Mouse (Mus musculus): ENCODE results near the gene Sec13.
"Not testable (repeated sequence)": the region's sequence is repeated elsewhere in the genome, so short reads cannot be mapped to it uniquely, and the experiment has no call there.

Gene Sec13

DNA sequence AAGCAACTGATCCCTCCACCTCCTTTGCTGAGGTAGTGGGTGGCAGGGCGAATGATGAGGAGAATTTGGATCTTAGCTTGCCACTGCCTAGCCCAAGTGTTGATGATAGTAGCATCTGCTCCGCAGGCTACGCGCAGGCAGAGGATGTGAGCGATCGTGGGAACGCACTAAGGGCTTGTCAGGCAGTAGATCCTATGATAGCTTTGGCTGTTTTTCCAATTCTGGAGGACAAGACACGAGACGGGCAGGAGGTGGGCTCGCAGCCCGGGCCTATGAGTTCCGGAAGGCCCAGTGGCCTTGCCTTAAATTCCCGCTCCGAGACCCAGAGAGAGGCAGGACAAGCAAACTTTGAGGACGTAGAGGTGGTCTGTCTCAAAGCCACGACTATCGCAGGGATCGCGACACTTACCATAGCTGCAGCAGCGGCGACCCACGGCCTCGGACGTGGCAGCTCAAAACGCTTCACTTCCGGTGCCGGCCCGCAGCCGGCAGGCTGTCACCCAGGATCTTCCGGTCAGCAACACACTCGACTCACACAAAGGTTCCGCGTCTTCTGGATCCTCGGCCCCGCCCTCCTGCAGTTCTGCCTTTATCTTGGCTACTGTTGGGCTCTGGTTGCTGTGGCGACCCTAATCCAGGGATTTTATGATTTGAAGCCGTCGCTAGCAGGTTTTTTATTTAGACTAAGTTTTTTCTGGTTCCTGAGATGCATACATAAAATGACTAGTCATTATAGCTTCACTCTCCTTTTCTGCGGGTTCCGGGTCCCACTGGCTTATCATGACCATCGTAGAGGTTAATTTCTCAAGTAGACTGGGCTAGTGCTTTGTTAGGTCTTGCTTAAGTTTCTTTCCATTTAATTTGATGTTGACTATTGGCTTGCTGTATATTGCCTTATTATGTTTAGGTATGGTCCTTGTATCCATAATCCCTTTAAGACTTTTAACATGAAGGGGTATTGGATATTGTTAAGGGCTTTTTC, at the start of gene Sec13:
Gene Sec13, minus strand, starts transcription at position 508 of the 982 bp plus-strand sequence.
- peak; percentile 84 for DNase-seq (ENCODE audit: low read depth, low spot score)

DNA sequence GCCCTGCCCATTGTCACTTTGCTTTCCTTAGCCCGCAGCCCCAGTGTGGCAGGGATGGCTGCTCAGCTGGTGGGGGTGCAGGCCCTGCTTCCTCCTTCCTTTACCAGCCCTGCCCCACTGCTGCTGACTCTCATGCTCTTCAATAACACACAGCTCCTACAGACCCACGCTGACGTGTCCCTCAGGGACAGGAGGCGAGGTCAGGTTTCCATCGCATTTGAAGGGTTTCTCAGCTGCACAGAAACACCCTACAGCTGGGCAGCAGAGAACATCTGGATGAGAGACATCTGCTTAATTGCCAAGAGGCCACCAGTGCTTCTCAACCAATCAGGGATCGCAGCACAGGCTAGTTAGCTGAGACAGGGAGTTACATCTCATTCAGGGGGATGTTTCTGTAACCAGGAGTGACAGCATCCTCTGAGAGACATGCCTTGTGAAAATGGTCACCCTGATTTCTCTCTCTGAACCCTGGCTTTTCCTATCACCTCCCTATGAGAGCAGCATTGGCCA, 47.0 kb upstream of the Sec13 start:
- no peak for DNase-seq (ENCODE audit: low read depth, low spot score)

DNA sequence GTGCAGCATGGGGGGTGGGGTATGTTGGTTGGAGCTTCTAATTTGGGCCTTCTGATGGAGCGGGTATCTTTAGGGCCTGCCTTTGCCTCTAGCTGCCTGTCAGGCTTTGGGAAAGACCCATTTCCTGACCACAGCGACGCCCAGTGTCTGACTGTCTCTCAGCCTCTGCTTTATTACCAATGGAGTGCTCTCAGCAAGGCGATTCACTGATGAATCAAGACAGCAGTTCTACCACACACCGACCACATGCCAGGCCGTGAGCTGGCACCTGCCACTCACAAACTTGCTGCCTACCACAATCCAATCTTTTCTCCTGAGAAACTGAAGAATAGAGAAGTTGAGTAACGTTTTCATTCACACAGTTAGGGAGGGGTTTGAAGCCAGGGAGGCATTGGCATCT, 45.1 kb upstream of the Sec13 start:
- DNase-seq (ENCODE audit: low read depth, low spot score) = no peak

DNA sequence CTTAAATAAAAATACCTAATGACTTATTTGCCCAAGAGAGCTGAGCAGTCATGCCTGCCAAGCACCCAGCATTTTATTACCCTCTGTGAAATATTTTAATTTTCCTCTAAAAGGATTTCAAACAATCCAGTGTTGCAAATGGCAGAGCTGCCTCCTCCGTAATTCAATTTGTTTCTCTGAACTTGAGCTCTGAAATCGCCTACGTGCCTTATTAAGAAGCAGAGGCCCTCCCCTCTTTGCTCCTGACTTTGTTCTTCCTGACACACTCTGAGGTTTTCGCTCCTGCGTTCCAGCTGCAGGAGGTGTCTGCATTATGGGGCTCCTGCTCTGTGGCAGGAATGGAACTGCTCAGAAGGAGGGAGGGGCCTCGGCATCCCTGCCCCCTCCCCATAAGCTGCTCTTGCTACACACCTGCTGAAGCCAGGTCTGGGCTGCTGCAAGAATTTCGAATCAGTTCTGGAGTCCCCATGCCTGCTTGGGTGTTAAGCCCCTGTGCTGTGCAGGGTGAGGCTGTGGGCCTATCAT, 37.7 kb upstream of the Sec13 start:
- DNase-seq (ENCODE audit: low read depth, low spot score) = no peak

DNA sequence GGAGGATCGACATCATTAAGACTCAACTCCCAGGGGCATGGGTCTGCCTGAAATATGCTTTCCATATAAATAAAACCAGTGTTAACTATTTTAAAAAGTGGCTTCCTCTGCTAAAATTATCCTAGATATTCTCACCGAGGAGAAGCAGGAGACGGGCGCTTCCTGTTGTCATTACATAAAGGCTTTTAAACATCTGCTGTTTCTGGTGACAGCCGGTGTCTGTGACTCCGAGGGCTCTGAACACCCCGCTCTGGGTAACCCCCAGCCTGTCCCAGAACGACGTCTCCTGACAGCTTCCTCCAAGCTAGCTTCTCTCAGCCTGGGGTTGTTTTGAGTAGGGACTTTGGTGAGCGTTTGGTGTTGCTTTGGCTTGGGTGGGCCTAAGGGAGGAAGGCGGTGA, 28.3 kb upstream of the Sec13 start:
- no peak for DNase-seq (ENCODE audit: low read depth, low spot score)

GRCm38 (mm10) chr6:113761644-113762043, 21.1 kb upstream of the Sec13 start:
- DNase-seq (ENCODE audit: low read depth, low spot score) = peak; percentile 54

GRCm38 (mm10) chr6:113749119-113749685, 8.7 kb upstream of the Sec13 start:
- no peak for DNase-seq (ENCODE audit: low read depth, low spot score)

GRCm38 (mm10) chr6:113748351-113748750, 7.8 kb upstream of the Sec13 start:
- DNase-seq (ENCODE audit: low read depth, low spot score) = no peak

GRCm38 (mm10) chr6:113747284-113747683, 6.7 kb upstream of the Sec13 start:
- DNase-seq (ENCODE audit: low read depth, low spot score) = no peak

- DNase-seq (ENCODE audit: low read depth, low spot score) = no peak
Measured at GRCm38 (mm10) chr6:113745117-113745516, 4.6 kb upstream of the Sec13 start.

GRCm38 (mm10) chr6:113743111-113743510, 2.6 kb upstream of the Sec13 start:
- no peak for DNase-seq (ENCODE audit: low read depth, low spot score)

- DNase-seq (ENCODE audit: low read depth, low spot score) = no peak
Measured at GRCm38 (mm10) chr6:113742321-113742720, 1.8 kb upstream of the Sec13 start.

DNA sequence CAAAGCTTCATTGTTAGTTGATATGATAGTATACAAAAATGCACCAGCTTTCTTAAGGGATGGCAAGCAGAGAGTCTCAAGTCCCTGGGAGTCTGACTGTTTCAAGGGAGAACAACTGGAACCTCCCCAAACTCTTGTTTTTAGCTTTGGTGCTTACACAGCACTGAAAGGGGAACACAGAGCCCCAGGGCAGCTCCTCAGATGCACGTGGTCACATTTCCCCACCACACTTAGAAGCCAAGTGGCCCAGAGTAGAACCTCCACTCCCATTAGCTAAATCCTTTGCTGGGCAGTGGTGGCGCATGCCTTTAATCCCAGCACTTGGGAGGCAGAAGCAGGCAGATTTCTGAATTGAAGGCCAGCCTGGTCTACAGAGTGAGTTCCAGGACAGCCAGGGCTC, 882 bp upstream of the Sec13 start:
- no peak for DNase-seq (ENCODE audit: low read depth, low spot score)

- DNase-seq (ENCODE audit: low read depth, low spot score) = no peak
Measured at GRCm38 (mm10) chr6:113737318-113738046, 3.1 kb downstream of the Sec13 start.

GRCm38 (mm10) chr6:113731296-113731695, 9.2 kb downstream of the Sec13 start:
- DNase-seq (ENCODE audit: low read depth, low spot score) = no peak

DNA sequence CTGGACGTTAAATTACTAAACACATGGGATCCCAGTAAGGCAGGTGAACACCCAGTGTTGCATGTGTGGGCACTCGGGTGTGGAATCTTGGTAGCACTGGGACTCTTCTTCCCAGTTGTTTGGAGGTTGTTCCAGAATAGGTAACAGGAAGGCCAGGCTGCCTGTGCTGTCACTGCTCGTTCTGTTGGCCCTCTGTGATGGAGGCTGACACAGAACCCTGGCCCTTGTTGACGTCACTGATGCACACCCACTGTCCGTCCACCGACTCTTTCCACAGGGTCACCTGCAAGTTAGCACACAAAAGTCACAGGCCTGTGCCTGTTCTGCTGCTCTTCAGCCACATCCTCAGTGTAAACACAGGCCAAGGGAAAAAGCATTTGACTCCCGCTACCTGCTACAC, 12.4 kb downstream of the Sec13 start:
- DNase-seq (ENCODE audit: low read depth, low spot score) = no peak

- no peak for DNase-seq (ENCODE audit: low read depth, low spot score)
Measured at GRCm38 (mm10) chr6:113721061-113721460, 19.5 kb downstream of the Sec13 start.

DNA sequence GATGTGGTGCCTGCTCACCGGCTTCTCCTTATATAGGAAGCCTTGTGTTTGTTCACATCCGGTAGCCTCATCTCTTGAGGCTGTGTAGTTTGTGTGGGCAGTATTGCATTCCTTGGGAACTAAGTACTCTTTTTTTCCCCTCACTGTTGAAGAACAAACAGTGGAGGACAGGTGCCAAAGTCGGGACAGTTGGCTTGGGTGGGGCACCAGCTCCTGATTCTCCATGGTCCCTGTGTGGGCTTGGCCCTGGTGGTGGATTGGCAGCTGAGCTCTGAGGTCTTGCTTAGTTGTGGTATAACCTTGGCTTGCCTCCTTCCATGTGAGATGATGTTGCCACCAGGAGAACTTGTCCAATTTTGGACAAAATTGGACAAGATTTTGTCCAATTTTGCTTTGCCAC, 20.7 kb downstream of the Sec13 start, which contains the start of gene Ghrl:
Gene Ghrl, minus strand, starts transcription at position 3 of the 400 bp plus-strand sequence.
- no peak for DNase-seq (ENCODE audit: low read depth, low spot score)

GRCm38 (mm10) chr6:113717541-113717940, 23.0 kb downstream of the Sec13 start:
- DNase-seq (ENCODE audit: low read depth, low spot score) = no peak

GRCm38 (mm10) chr6:113714797-113715196, 25.7 kb downstream of the Sec13 start:
- no peak for DNase-seq (ENCODE audit: low read depth, low spot score)

DNA sequence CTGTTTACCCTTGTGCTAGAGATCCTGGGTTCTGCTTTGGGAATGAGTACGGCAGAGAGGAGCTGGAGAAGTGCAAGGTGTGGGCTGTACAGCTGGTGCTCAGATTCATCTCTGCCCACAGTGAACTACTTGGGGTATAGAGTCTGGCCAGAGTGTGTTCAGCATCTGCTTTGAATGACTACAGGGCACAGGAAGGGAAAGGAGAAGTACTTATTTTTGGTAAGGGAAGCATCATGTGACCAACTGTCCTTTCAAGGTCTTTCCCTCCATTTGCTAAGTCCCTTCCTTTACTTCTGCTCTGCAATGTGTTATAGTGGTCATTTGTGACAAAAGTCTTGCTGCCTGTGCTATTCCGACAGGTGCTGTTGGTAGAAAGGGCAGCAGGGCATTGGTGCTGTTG, 26.3 kb downstream of the Sec13 start:
- no peak for DNase-seq (ENCODE audit: low read depth, low spot score)

- DNase-seq (ENCODE audit: low read depth, low spot score) = not testable (repeated sequence)
Measured at GRCm38 (mm10) chr6:113713389-113713788, 27.2 kb downstream of the Sec13 start.
